Mouse (Mus musculus) frontal cortex, postnatal 36 days (tissue): Measurements from ENCODE around the gene Ssxb1.
"Not testable (repeated sequence)": the region's sequence is repeated elsewhere in the genome, so short reads cannot be mapped to it uniquely, and the experiment has no call there.

Source experiments
- DNase-seq, 2 experiments: peaks; one replicate each; pipeline ENCODE4 v3.0.0; 2022; ENCODE audit warnings: low spot score in 2 of 2

The Ssxb1 gene

GRCm38 (mm10) chrX:8413005-8413404 lies at the start of gene Ssxb1:
TSS of gene Ssxb1 (plus strand) at chrX:8413305.
- DNase-seq = not testable (repeated sequence)

DNA sequence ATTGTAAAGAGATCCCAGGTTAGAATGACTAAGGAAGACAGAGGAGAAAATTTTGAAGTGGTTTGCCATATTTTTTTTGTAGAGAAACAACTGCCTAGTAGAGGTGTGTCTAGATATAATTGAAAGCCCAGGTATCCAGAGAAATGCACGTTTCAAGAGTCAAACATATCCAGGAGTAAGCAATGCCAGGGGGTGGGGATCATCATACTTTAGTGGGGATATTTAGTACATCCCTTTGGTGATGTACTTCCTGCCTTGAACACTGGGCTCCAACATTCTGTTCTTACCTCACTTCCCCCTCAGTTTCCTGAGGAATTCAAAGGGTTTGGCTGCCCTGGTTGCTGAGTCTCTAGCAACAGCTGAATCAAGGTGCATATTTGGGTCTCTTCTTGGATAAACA lies 46.4 kb upstream of the Ssxb1 start, which contains the start of gene Ssxb9:
Gene Ssxb9, plus strand, starts transcription at position 301 of the 400 bp plus-strand sequence.
- DNase-seq = not testable (repeated sequence)

- DNase-seq = not testable (repeated sequence)
These were observed 48.5 kb downstream of the Ssxb1 start, which contains the start of gene Ssxb2 for GRCm38 (mm10) chrX:8461626-8462025. TSS of gene Ssxb2 (minus strand) at chrX:8461726.
